Mouse (Mus musculus) C2C12 (cell line): Measurements from ENCODE around the gene Ubac1. TPM values are rescaled to one million over a fixed set of nuclear protein-coding genes. Genes with fewer than 3 reads are reported as not detected.

Source experiments
- H3K27me3 ChIP-seq: one replicate; pipeline ENCODE4 v1.6.1; 2011; ENCODE audit not compliant: control insufficient read depth, insufficient read depth, insufficient read length
- H3K36me3 ChIP-seq: one replicate; pipeline ENCODE4 v1.6.1; 2011; ENCODE audit not compliant: control insufficient read depth, insufficient read depth
- H3K4me3 ChIP-seq: one replicate; pipeline ENCODE4 v1.5.1; 2011; ENCODE audit warnings: mild to moderate bottlenecking, control low read depth; ENCODE audit not compliant: poor library complexity, insufficient read depth, severe bottlenecking
- H3K79me2 ChIP-seq: one replicate; pipeline ENCODE4 v1.6.1; 2011; ENCODE audit not compliant: control insufficient read depth, insufficient read depth
- H3K79me3 ChIP-seq: one replicate; pipeline ENCODE4 v1.6.1; 2011; ENCODE audit warnings: low read depth, control low read depth
- H3ac ChIP-seq: one replicate; pipeline ENCODE3; 2011; ENCODE audit warnings: low read depth; ENCODE audit not compliant: control insufficient read depth, insufficient read length
- CEBPB ChIP-seq: IDR thresholded peaks from one replicate; pipeline ENCODE4 v1.6.1; 2011; ENCODE audit warnings: low read depth, mild to moderate bottlenecking, control low read depth, moderate library complexity
- CTCF ChIP-seq: IDR thresholded peaks from one replicate; pipeline ENCODE4 v1.5.1; 2011; ENCODE audit not compliant: control insufficient read depth, insufficient read depth, insufficient read length
- FOSL1 ChIP-seq: IDR thresholded peaks from one replicate; pipeline ENCODE4 v1.8.0; 2011; ENCODE audit warnings: mild to moderate bottlenecking, low read length; ENCODE audit not compliant: poor library complexity, insufficient read depth, severe bottlenecking
- MAX ChIP-seq: IDR thresholded peaks from one replicate; pipeline ENCODE4 v1.6.1; 2011; ENCODE audit warnings: mild to moderate bottlenecking, control low read depth
- MYOD1 ChIP-seq: IDR thresholded peaks from one replicate; pipeline ENCODE4 v1.6.1; 2011; ENCODE audit warnings: low read depth; ENCODE audit not compliant: control insufficient read depth, insufficient read length
- MYOG ChIP-seq: IDR thresholded peaks from one replicate; pipeline ENCODE4 v1.6.1; 2011; ENCODE audit not compliant: control insufficient read depth, insufficient read length; ENCODE audit errors: extremely low read depth
- USF1 ChIP-seq: IDR thresholded peaks from one replicate; pipeline ENCODE4 v1.6.1; 2011; ENCODE audit warnings: low read depth, mild to moderate bottlenecking, control low read depth, moderate library complexity
- polyA plus RNA-seq: library from polyadenylated mRNA; unstranded; fragments of >200 nt; fragmentation: generic; extraction: Trizol; gene quantifications from one replicate; pipeline ENCODE4 v1.2.1, GENCODE M21; 2012; ENCODE audit warnings: missing spikeins

Ubac1 gene
- polyA plus RNA-seq, 1 experiment, result 60.6 TPM

- no peak for TF ChIP-seq CTCF
- no peak for TF ChIP-seq FOSL1
- H3K79me2 ChIP-seq, result no peaks in the 10 kb centered on the region
- H3K27me3 ChIP-seq, result no peaks in the 10 kb centered on the region
- no peaks in the 10 kb centered on the region for H3K79me3 ChIP-seq
- no peak overlapping the region for H3ac ChIP-seq
- H3K36me3 ChIP-seq, result peaks cover 77% of the 10 kb centered on the region
- H3K4me3 ChIP-seq, result no peak overlapping the region
These were observed 20.4 kb downstream of the Ubac1 start for GRCm38 (mm10) chr2:26001136-26001535.

DNA sequence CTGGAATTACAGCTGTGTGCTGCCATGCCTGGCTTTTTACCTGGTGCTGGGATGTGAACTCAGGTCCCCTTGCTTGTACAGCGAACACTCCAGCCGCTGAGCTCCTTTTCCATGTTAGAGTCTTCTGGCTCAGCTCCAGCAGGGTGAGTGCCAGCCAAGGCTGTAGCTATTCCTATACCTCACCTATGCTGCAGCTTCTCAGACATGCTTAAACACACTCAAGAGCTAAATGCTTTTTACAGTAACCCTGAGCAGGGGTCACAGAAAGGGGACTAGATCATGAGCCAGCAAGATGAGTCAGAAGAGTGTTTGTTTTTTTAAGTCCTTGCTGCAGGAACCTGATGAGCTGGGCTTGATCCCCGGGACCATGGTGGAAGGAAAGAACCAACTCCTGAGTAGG, 23.8 kb downstream of the Ubac1 start:
- H3K79me2 ChIP-seq, result no peaks in the 10 kb centered on the region
- H3K4me3 ChIP-seq, result no peak overlapping the region
- H3K27me3 ChIP-seq, result no peaks in the 10 kb centered on the region
- H3K36me3 ChIP-seq, result peaks cover 48% of the 10 kb centered on the region
- H3ac ChIP-seq, result no peak overlapping the region
- no peaks in the 10 kb centered on the region for H3K79me3 ChIP-seq
- TF ChIP-seq MAX, result no peak
- TF ChIP-seq MYOD1, result no peak
- TF ChIP-seq MYOG, result no peak
- TF ChIP-seq USF1, result no peak
- no peak for TF ChIP-seq FOSL1
- TF ChIP-seq CEBPB, result no peak
- TF ChIP-seq CTCF, result no peak

DNA sequence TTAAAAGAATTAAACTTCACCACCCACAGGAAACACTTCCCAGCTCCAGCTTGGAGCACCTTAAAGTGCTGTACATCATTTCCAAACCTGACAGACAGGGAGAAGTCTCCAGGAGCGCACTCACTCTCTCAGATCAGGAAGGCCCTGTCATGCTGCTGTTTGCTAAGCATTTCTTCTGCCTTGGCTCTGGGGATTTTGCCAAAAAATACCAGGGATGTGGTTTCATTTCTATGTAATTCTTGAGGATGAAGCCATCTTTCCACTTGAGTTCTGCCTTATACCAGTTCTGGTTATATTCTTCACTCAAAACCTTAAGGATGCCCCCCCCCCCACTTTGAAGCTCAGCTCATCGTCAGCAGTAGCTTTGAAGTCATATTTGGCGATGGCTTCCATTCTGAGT, 26.8 kb downstream of the Ubac1 start:
- Histone ChIP-seq H3K79me2 (no peaks in the 10 kb centered on the region), H3K36me3 (peaks cover 26% of the 10 kb centered on the region), H3ac (no peak overlapping the region), H3K4me3 (no peak overlapping the region), H3K27me3 (no peaks in the 10 kb centered on the region), H3K79me3 (no peaks in the 10 kb centered on the region)
- TF ChIP-seq CTCF (no peak), MYOG (no peak), CEBPB (no peak), MAX (no peak), MYOD1 (no peak), USF1 (no peak), FOSL1 (no peak)

GRCm38 (mm10) chr2:25992285-25992684, 29.3 kb downstream of the Ubac1 start:
- Histone ChIP-seq H3K4me3 (no peak overlapping the region), H3K27me3 (no peaks in the 10 kb centered on the region), H3K36me3 (peaks cover 13% of the 10 kb centered on the region), H3K79me3 (no peaks in the 10 kb centered on the region), H3ac (no peak overlapping the region), H3K79me2 (no peaks in the 10 kb centered on the region)
- TF ChIP-seq USF1 (no peak), CTCF (no peak), FOSL1 (no peak), MYOG (no peak), CEBPB (no peak), MAX (no peak), MYOD1 (no peak)

- no peak overlapping the region for H3K4me3 ChIP-seq
- TF ChIP-seq CTCF (no peak), MYOG (no peak), FOSL1 (no peak), MAX (no peak), CEBPB (no peak), USF1 (no peak), MYOD1 (no peak)
- no peaks in the 10 kb centered on the region for H3K36me3 ChIP-seq
These were observed 31.9 kb downstream of the Ubac1 start for GRCm38 (mm10) chr2:25989651-25990050.

GRCm38 (mm10) chr2:25987817-25988216, 33.7 kb downstream of the Ubac1 start:
- Histone ChIP-seq H3K79me3 (no peaks in the 10 kb centered on the region), H3K79me2 (peaks cover under 1% of the 10 kb centered on the region), H3K4me3 (no peak overlapping the region), H3ac (no peak overlapping the region), H3K36me3 (no peaks in the 10 kb centered on the region), H3K27me3 (no peaks in the 10 kb centered on the region)
- no peak for TF ChIP-seq MYOD1
- no peak for TF ChIP-seq CEBPB
- TF ChIP-seq MAX, result no peak
- no peak for TF ChIP-seq USF1
- no peak for TF ChIP-seq FOSL1
- TF ChIP-seq CTCF, result no peak
- no peak for TF ChIP-seq MYOG

More at GRCm38 (mm10) chr2:25989651-25990050, 31.9 kb downstream of the Ubac1 start:
- Histone ChIP-seq H3K27me3 (no peaks in the 10 kb centered on the region), H3K79me3 (no peaks in the 10 kb centered on the region), H3K79me2 (no peaks in the 10 kb centered on the region), H3ac (no peak overlapping the region)
